Mouse (Mus musculus) G1E (cell line): ENCODE measurements around the gene Ahsa1.

Experiments used
- CTCF ChIP-seq: IDR thresholded peaks from 2 replicates; pipeline ENCODE4 v1.5.1; 2012; ENCODE audit warnings: low read depth, low read length, inconsistent platforms, mixed read lengths
- GATA1 ChIP-seq: IDR thresholded peaks from 2 replicates; pipeline ENCODE4 v1.6.1; 2012; ENCODE audit warnings: borderline replicate concordance, low read length, inconsistent platforms, mixed read lengths
- GATA2 ChIP-seq: IDR thresholded peaks from 2 replicates; pipeline ENCODE4 v1.6.1; 2012; ENCODE audit warnings: low read depth, low read length, inconsistent platforms, borderline replicate concordance
- POLR2AphosphoS5 ChIP-seq: IDR thresholded peaks from 2 replicates; pipeline ENCODE4 v1.6.1; 2012; ENCODE audit warnings: low read depth, low read length, inconsistent platforms; ENCODE audit not compliant: insufficient replicate concordance
- TAL1 ChIP-seq: conservative IDR thresholded peaks from 2 replicates; pipeline ENCODE4 v1.6.1; 2012; ENCODE audit warnings: low read depth, low read length, inconsistent platforms, mixed read lengths

- TF ChIP-seq CTCF (no peak), GATA1 (no peak), POLR2AphosphoS5 (no peak), GATA2 (no peak), TAL1 (no peak)
Measured at GRCm38 (mm10) chr12:87217596-87217995, 48.7 kb upstream of the Ahsa1 start.
